Mouse (Mus musculus): Measurements from ENCODE around the gene 1520401A03Rik. TPM values are rescaled to one million over a fixed set of nuclear protein-coding genes. Genes with fewer than 3 reads are reported as not detected.

The 1520401A03Rik gene
- polyA plus RNA-seq, 1 experiment: not detected

- TF ChIP-seq CTCF (IDR thresholded peaks at IDR 0.05; ENCODE audit: insufficient read depth, low read length): no peak
- TF ChIP-seq POLR2A (IDR thresholded peaks at IDR 0.05; ENCODE audit: borderline replicate concordance, extremely low read depth, low read depth, low read length): no peak
- Histone ChIP-seq H3K4me1 (ENCODE audit: control insufficient read depth, insufficient read depth, low read length) (peaks cover 3% of the 10 kb centered on the region), H3K4me3 (replicated peaks; ENCODE audit: extremely low read depth, low read depth, low read length) (no peak overlapping the region)
- peak; percentile 39 for DNase-seq
- WGBS: 39% methylated on average over 5 of the region's 5 CpGs
Observed at GRCm38 (mm10) chr17:23675127-23675526, 47.5 kb downstream of the 1520401A03Rik start.

GRCm38 (mm10) chr17:23674271-23674952, 48.2 kb downstream of the 1520401A03Rik start:
- H3K4me3 ChIP-seq (replicated peaks; ENCODE audit: extremely low read depth, low read depth, low read length): peak overlapping the region; percentile 99
- WGBS: 33% methylated on average over 9 of the region's 9 CpGs
- peak; percentile 28 for DNase-seq
- TF ChIP-seq CTCF (IDR thresholded peaks at IDR 0.05; ENCODE audit: insufficient read depth, low read length) (no peak), POLR2A (IDR thresholded peaks at IDR 0.05; ENCODE audit: borderline replicate concordance, extremely low read depth, low read depth, low read length) (no peak)
- peaks cover 3% of the 10 kb centered on the region for H3K4me1 ChIP-seq (ENCODE audit: control insufficient read depth, insufficient read depth, low read length)

GRCm38 (mm10) chr17:23673424-23674073, 49.0 kb downstream of the 1520401A03Rik start, which contains the start of the genes Hcfc1r1 and Thoc6:
Gene Hcfc1r1, plus strand, starts transcription at chr17:23673596.
Gene Thoc6, minus strand, starts transcription at chr17:23673882.
- whole genome bisulfite sequencing: under 1% methylated on average over 45 of the region's 45 CpGs
- no peak for TF ChIP-seq CTCF (IDR thresholded peaks at IDR 0.05; ENCODE audit: insufficient read depth, low read length)
- TF ChIP-seq POLR2A (IDR thresholded peaks at IDR 0.05; ENCODE audit: borderline replicate concordance, extremely low read depth, low read depth, low read length): peak; percentile 87; the same call in 1 of the 2 replicates
- Histone ChIP-seq H3K4me3 (replicated peaks; ENCODE audit: extremely low read depth, low read depth, low read length) (peak within 1 kb of the TSS; percentile 99), H3K4me1 (ENCODE audit: control insufficient read depth, insufficient read depth, low read length) (peaks cover 3% of the 10 kb centered on the region)
- DNase-seq: peak; percentile 94

GRCm38 (mm10) chr17:23672761-23673160, 49.8 kb downstream of the 1520401A03Rik start:
- no peak for TF ChIP-seq POLR2A (IDR thresholded peaks at IDR 0.05; ENCODE audit: borderline replicate concordance, extremely low read depth, low read depth, low read length)
- TF ChIP-seq CTCF (IDR thresholded peaks at IDR 0.05; ENCODE audit: insufficient read depth, low read length): no peak
- WGBS: 54% methylated on average over 3 of the region's 3 CpGs
- Histone ChIP-seq H3K4me1 (ENCODE audit: control insufficient read depth, insufficient read depth, low read length) (peaks cover 3% of the 10 kb centered on the region), H3K4me3 (replicated peaks; ENCODE audit: extremely low read depth, low read depth, low read length) (no peak overlapping the region)
- DNase-seq: no peak

- DNase-seq: no peak
- 95% methylated on average over 3 of the region's 3 CpGs for WGBS
- TF ChIP-seq CTCF (IDR thresholded peaks at IDR 0.05; ENCODE audit: insufficient read depth, low read length) (no peak), POLR2A (IDR thresholded peaks at IDR 0.05; ENCODE audit: borderline replicate concordance, extremely low read depth, low read depth, low read length) (no peak)
- no peak overlapping the region for H3K4me3 ChIP-seq (replicated peaks; ENCODE audit: extremely low read depth, low read depth, low read length)
- H3K4me1 ChIP-seq (ENCODE audit: control insufficient read depth, insufficient read depth, low read length): peaks cover 3% of the 10 kb centered on the region
Observed at GRCm38 (mm10) chr17:23671519-23671918, 51.1 kb downstream of the 1520401A03Rik start.

GRCm38 (mm10) chr17:23670516-23671074, 52.0 kb downstream of the 1520401A03Rik start:
- 87% methylated on average over 7 of the region's 7 CpGs for WGBS

GRCm38 (mm10) chr17:23665511-23665910, 57.1 kb downstream of the 1520401A03Rik start:
- Histone ChIP-seq H3K4me1 (ENCODE audit: control insufficient read depth, insufficient read depth, low read length) (peaks cover 2% of the 10 kb centered on the region; the same call in 1 of the 2 replicates), H3K4me3 (replicated peaks; ENCODE audit: extremely low read depth, low read depth, low read length) (no peak overlapping the region)
- WGBS: 78% methylated on average over 14 of the region's 14 CpGs
- no peak for TF ChIP-seq CTCF (IDR thresholded peaks at IDR 0.05; ENCODE audit: insufficient read depth, low read length)
- TF ChIP-seq POLR2A (IDR thresholded peaks at IDR 0.05; ENCODE audit: borderline replicate concordance, extremely low read depth, low read depth, low read length): no peak
- no peak for DNase-seq

More at GRCm38 (mm10) chr17:23670516-23671074, 52.0 kb downstream of the 1520401A03Rik start:
- Histone ChIP-seq H3K4me3 (replicated peaks; ENCODE audit: extremely low read depth, low read depth, low read length) (no peak overlapping the region), H3K4me1 (ENCODE audit: control insufficient read depth, insufficient read depth, low read length) (peaks cover 2% of the 10 kb centered on the region)
- TF ChIP-seq POLR2A (IDR thresholded peaks at IDR 0.05; ENCODE audit: borderline replicate concordance, extremely low read depth, low read depth, low read length): no peak
- TF ChIP-seq CTCF (IDR thresholded peaks at IDR 0.05; ENCODE audit: insufficient read depth, low read length): no peak
- no peak for DNase-seq

- TF ChIP-seq CTCF (IDR thresholded peaks at IDR 0.05; ENCODE audit: insufficient read depth, low read length) (peak; percentile 51), POLR2A (IDR thresholded peaks at IDR 0.05; ENCODE audit: borderline replicate concordance, extremely low read depth, low read depth, low read length) (no peak)
- peak; percentile 19 for DNase-seq
- WGBS: 20% methylated on average over 5 of the region's 5 CpGs
- Histone ChIP-seq H3K4me3 (replicated peaks; ENCODE audit: extremely low read depth, low read depth, low read length) (no peak overlapping the region), H3K4me1 (ENCODE audit: control insufficient read depth, insufficient read depth, low read length) (peaks cover 2% of the 10 kb centered on the region; the same call in 1 of the 2 replicates)
Observed at GRCm38 (mm10) chr17:23664556-23665021, 58.0 kb downstream of the 1520401A03Rik start.

- WGBS: 3% methylated on average over 9 of the region's 9 CpGs
- TF ChIP-seq POLR2A (IDR thresholded peaks at IDR 0.05; ENCODE audit: borderline replicate concordance, extremely low read depth, low read depth, low read length) (no peak), CTCF (IDR thresholded peaks at IDR 0.05; ENCODE audit: insufficient read depth, low read length) (peak; percentile 32; the same call in 1 of the 2 replicates)
- peaks cover 2% of the 10 kb centered on the region; the same call in 1 of the 2 replicates for H3K4me1 ChIP-seq (ENCODE audit: control insufficient read depth, insufficient read depth, low read length)
- H3K4me3 ChIP-seq (replicated peaks; ENCODE audit: extremely low read depth, low read depth, low read length): no peak overlapping the region
- DNase-seq: no peak
Observed at GRCm38 (mm10) chr17:23661526-23661925, 61.1 kb downstream of the 1520401A03Rik start.

All from lung, adult 2 months (tissue).